Mouse (Mus musculus): ENCODE measurements around the gene Mmgt2. TPM values are rescaled to one million over a fixed set of nuclear protein-coding genes. Genes with fewer than 3 reads are reported as not detected.

Mmgt2 gene
- polyA plus RNA-seq, 1 experiment from 2014 or later, result 44.2 TPM

DNA sequence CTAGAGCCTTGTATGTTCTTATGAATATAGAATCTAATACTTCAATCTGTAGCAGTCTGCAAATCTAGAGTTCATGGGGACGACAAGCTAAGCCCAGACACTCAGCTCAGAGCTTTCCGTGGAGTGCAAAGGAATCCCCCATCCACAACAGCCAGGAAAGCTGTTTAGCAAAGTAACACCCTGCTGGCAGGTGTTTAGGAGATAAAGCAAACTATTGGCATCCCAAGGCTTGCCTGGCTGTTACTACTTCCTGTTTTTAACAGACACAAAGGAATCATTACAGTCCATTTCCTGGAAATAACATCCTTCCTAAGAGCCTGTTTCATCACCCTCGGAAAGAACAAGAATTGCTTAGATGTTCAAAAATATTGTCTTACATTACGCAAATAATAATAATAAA is 12.4 kb downstream of the Mmgt2 start:
- WGBS, result 69% methylated on average over 4 of the region's 4 CpGs
- no peaks in the 10 kb centered on the region for H3K9me3 ChIP-seq
- no peak overlapping the region for H3K27ac ChIP-seq (replicated peaks)
- H3K36me3 ChIP-seq (replicated peaks), result peaks cover 60% of the 10 kb centered on the region
- H3K4me1 ChIP-seq, result no peaks in the 10 kb centered on the region
- no peak overlapping the region for H3K4me3 ChIP-seq
- H3K27me3 ChIP-seq (replicated peaks; ENCODE audit: low read depth, poor library complexity, severe bottlenecking), result no peaks in the 10 kb centered on the region
- no peak for DNase-seq (ENCODE audit: low spot score)

GRCm38 (mm10) chr11:62664250-62664649 is 15.8 kb downstream of the Mmgt2 start:
- WGBS, result 90% methylated on average over 6 of the region's 6 CpGs
- Histone ChIP-seq H3K27me3 (replicated peaks; ENCODE audit: low read depth, poor library complexity, severe bottlenecking) (no peaks in the 10 kb centered on the region), H3K9me3 (no peaks in the 10 kb centered on the region), H3K4me1 (no peaks in the 10 kb centered on the region), H3K36me3 (replicated peaks) (peaks cover 64% of the 10 kb centered on the region), H3K27ac (replicated peaks) (no peak overlapping the region), H3K4me3 (no peak overlapping the region)
- no peak for DNase-seq (ENCODE audit: low spot score)

GRCm38 (mm10) chr11:62668986-62669385 is 20.5 kb downstream of the Mmgt2 start:
- Histone ChIP-seq H3K4me1 (peaks cover 25% of the 10 kb centered on the region), H3K27me3 (replicated peaks; ENCODE audit: low read depth, poor library complexity, severe bottlenecking) (no peaks in the 10 kb centered on the region), H3K4me3 (no peak overlapping the region), H3K36me3 (replicated peaks) (peaks cover 41% of the 10 kb centered on the region), H3K9me3 (no peaks in the 10 kb centered on the region), H3K27ac (replicated peaks) (no peak overlapping the region)
- WGBS, result 92% methylated on average over 5 of the region's 5 CpGs
- DNase-seq (ENCODE audit: low spot score), result no peak

GRCm38 (mm10) chr11:62669471-62669870 is 21.0 kb downstream of the Mmgt2 start:
- Histone ChIP-seq H3K9me3 (no peaks in the 10 kb centered on the region), H3K27ac (replicated peaks) (no peak overlapping the region), H3K4me3 (no peak overlapping the region), H3K36me3 (replicated peaks) (peaks cover 37% of the 10 kb centered on the region), H3K4me1 (peaks cover 25% of the 10 kb centered on the region), H3K27me3 (replicated peaks; ENCODE audit: low read depth, poor library complexity, severe bottlenecking) (no peaks in the 10 kb centered on the region)
- DNase-seq (ENCODE audit: low spot score), result no peak
- 74% methylated on average over 12 of the region's 12 CpGs for WGBS

DNA sequence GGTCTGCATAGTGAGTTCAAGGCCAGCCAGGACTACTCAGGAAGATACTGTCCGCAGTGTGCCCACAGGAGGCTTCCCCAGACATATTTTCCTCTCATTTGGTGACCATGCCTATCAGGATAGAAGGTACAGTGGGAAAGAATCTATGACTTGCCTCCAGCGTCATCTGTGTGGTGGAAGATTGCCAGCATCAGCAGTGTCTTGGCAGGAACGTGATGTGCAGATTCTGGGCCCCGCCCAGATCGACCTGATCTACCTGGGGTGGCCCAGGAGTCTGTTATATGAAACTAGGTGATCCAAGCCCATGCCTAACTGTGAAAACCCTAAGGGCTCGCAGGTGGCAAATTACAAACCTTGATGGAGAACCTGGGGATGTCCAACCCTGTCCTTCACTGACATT is 21.5 kb downstream of the Mmgt2 start:
- 91% methylated on average over 6 of the region's 6 CpGs for WGBS
- H3K4me3 ChIP-seq, result no peak overlapping the region
- peaks cover 32% of the 10 kb centered on the region for H3K36me3 ChIP-seq (replicated peaks)
- H3K9me3 ChIP-seq, result no peaks in the 10 kb centered on the region
- H3K27ac ChIP-seq (replicated peaks), result no peak overlapping the region
- H3K4me1 ChIP-seq, result peaks cover 25% of the 10 kb centered on the region
- DNase-seq (ENCODE audit: low spot score), result no peak
- no peaks in the 10 kb centered on the region for H3K27me3 ChIP-seq (replicated peaks; ENCODE audit: low read depth, poor library complexity, severe bottlenecking)

- H3K27me3 ChIP-seq (replicated peaks; ENCODE audit: low read depth, poor library complexity, severe bottlenecking), result no peaks in the 10 kb centered on the region
- peaks cover 32% of the 10 kb centered on the region for H3K4me1 ChIP-seq
- WGBS, result 21% methylated on average over 17 of the region's 17 CpGs
- no peaks in the 10 kb centered on the region for H3K9me3 ChIP-seq
- no peaks in the 10 kb centered on the region for H3K36me3 ChIP-seq (replicated peaks)
- peak overlapping the region; percentile 82 for H3K27ac ChIP-seq (replicated peaks)
- H3K4me3 ChIP-seq, result peak overlapping the region; percentile 49
- peak; percentile 80 for DNase-seq (ENCODE audit: low spot score)
Measured at GRCm38 (mm10) chr11:62675480-62676289, 27.2 kb downstream of the Mmgt2 start.

- Histone ChIP-seq H3K9me3 (no peaks in the 10 kb centered on the region), H3K36me3 (replicated peaks) (no peaks in the 10 kb centered on the region), H3K27ac (replicated peaks) (no peak overlapping the region), H3K4me1 (peaks cover 26% of the 10 kb centered on the region), H3K27me3 (replicated peaks; ENCODE audit: low read depth, poor library complexity, severe bottlenecking) (no peaks in the 10 kb centered on the region), H3K4me3 (no peak overlapping the region; the same call in 1 of the 2 replicates)
- DNase-seq (ENCODE audit: low spot score), result no peak
- 90% methylated on average over 4 of the region's 4 CpGs for WGBS
Measured at GRCm38 (mm10) chr11:62676290-62676596, 27.8 kb downstream of the Mmgt2 start.

GRCm38 (mm10) chr11:62678778-62679354 is 30.4 kb downstream of the Mmgt2 start:
- Histone ChIP-seq H3K27ac (replicated peaks) (no peak overlapping the region), H3K4me1 (peaks cover 12% of the 10 kb centered on the region), H3K27me3 (replicated peaks; ENCODE audit: low read depth, poor library complexity, severe bottlenecking) (no peaks in the 10 kb centered on the region), H3K4me3 (no peak overlapping the region), H3K9me3 (no peaks in the 10 kb centered on the region), H3K36me3 (replicated peaks) (no peaks in the 10 kb centered on the region)
- WGBS, result 84% methylated on average over 7 of the region's 7 CpGs
- DNase-seq (ENCODE audit: low spot score), result no peak

GRCm38 (mm10) chr11:62679954-62680353 is 31.5 kb downstream of the Mmgt2 start:
- no peaks in the 10 kb centered on the region for H3K36me3 ChIP-seq (replicated peaks)
- H3K4me3 ChIP-seq, result no peak overlapping the region
- no peaks in the 10 kb centered on the region for H3K27me3 ChIP-seq (replicated peaks; ENCODE audit: low read depth, poor library complexity, severe bottlenecking)
- no peaks in the 10 kb centered on the region for H3K9me3 ChIP-seq
- H3K4me1 ChIP-seq, result peaks cover 12% of the 10 kb centered on the region
- no peak for DNase-seq (ENCODE audit: low spot score)
- WGBS, result 91% methylated on average over 4 of the region's 4 CpGs
- H3K27ac ChIP-seq (replicated peaks), result no peak overlapping the region

DNA sequence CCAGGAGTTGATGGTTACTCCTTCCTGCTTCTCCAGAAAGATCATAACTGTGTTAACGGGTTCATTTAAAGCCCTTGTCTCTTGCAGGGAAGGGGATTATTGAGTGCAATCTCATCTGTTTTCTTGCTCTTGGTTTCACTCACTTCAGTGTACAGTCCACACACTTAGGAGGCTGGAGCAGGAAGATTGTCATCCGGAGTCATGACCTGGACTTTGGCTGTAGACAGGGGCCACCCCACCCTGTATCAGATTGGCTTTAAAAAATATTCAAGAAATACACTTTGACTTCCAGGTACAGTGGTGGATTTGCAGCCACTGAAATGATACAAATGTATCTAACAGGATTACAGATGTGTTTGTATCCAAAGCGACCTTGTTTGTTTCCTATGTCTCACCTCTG is 43.1 kb downstream of the Mmgt2 start:
- H3K9me3 ChIP-seq, result no peaks in the 10 kb centered on the region
- H3K4me1 ChIP-seq, result no peaks in the 10 kb centered on the region
- DNase-seq (ENCODE audit: low spot score), result no peak
- no peaks in the 10 kb centered on the region for H3K36me3 ChIP-seq (replicated peaks)
- WGBS, result 92% methylated on average over 3 of the region's 3 CpGs
- no peaks in the 10 kb centered on the region for H3K27me3 ChIP-seq (replicated peaks; ENCODE audit: low read depth, poor library complexity, severe bottlenecking)
- H3K4me3 ChIP-seq, result no peak overlapping the region
- no peak overlapping the region for H3K27ac ChIP-seq (replicated peaks)

DNA sequence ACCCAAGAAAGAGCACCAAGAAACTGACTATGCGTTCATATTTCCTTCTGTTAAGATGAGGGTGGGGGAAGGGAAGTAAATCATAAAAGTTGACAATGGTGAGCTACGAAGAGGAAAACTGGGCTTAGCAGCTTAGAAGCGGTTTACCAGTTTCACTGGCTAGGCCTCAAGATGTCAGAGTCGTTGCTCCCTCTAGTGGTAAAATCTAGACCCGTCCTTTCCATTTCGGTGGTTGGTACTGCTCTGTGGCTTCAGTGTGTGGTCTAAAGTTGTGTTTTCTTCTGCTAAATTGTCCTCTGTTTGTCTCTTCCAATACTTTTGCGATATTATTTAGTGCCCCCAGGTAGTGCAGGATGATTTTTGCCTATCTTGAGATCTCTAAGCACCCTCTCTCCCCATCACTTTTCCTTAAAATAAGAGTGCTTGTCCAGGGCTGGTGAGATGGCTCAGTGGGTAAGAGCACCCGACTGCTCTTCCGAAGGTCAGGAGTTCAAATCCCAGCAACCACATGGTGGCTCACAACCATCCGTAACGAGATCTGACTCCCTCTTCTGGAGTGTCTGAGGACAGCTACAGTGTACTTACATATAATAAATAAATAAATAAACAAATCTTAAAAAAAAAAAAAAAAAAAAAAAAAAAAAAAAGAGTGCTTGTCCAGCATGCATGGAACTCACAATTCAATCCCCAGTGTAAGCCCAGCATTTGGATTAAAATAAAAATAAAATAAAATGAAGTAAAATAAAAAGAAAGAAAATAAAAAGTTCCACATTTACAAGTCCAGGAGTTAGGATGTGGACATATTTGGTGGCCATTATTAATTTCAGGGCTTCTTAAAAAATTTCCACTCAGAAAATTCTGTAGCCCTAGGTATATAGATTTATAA is 45.1 kb downstream of the Mmgt2 start:
- no peaks in the 10 kb centered on the region for H3K4me1 ChIP-seq
- DNase-seq (ENCODE audit: low spot score), result peak; percentile 60
- WGBS, result 22% methylated on average over 11 of the region's 11 CpGs
- H3K4me3 ChIP-seq, result no peak overlapping the region
- no peaks in the 10 kb centered on the region for H3K36me3 ChIP-seq (replicated peaks)
- H3K27ac ChIP-seq (replicated peaks), result 0 out of 2 replicates have a peak overlapping the region, but pooled peaks have one; percentile 49
- H3K9me3 ChIP-seq, result no peaks in the 10 kb centered on the region
- no peaks in the 10 kb centered on the region for H3K27me3 ChIP-seq (replicated peaks; ENCODE audit: low read depth, poor library complexity, severe bottlenecking)

DNA sequence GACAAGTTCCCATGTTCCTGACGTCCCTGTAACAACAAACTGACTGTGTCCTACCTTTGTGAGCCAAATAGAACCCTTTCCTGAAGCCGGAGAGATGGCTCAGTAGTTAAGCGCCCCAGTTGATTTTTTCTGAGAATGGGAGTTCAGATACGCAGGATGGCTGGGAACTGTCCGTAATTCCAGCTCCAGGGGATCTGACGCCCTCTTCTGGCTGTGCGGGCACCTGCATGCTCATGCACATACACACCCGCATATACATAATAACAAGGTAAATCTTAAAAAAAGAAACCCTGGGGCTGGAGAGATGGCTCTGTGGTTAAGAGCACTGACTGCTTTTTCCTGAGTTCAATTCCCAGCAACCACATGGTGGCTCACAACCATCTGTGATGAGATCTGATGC is 46.7 kb downstream of the Mmgt2 start:
- Histone ChIP-seq H3K4me3 (no peak overlapping the region), H3K9me3 (no peaks in the 10 kb centered on the region), H3K36me3 (replicated peaks) (no peaks in the 10 kb centered on the region), H3K27ac (replicated peaks) (no peak overlapping the region), H3K27me3 (replicated peaks; ENCODE audit: low read depth, poor library complexity, severe bottlenecking) (no peaks in the 10 kb centered on the region), H3K4me1 (no peaks in the 10 kb centered on the region)
- peak; percentile 7 for DNase-seq (ENCODE audit: low spot score)
- WGBS, result 89% methylated on average over 8 of the region's 8 CpGs

Measured in embryonic facial prominence, embryonic 10.5 days (tissue).